Mouse (Mus musculus): Measurements from ENCODE around the gene Tenm2. TPM values are rescaled to one million over a fixed set of nuclear protein-coding genes. Genes with fewer than 3 reads are reported as not detected.

The Tenm2 gene
- polyA plus RNA-seq, 1 experiment from 2014 or later: 0.16 TPM

DNA sequence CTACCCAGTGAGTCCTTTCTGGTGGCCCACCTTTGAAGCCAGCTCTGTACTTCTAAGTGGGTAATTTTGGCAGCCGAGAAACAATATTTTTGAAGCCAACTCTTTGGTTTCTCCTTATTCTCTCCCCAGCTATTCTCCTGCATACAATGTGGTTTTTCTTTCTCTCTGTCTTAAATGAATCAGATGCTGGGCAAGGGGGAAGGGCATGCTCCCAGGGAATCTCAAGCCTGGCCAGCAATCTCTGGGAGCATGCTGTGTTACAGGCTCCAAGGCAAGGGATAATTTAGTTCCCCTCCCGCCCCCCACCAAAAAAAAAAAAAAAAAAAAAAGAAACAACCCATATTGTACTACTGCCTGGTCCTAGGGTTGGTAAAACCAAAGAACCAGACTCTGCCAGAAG, 1112.5 kb downstream of the Tenm2 start:
- WGBS: 69% methylated on average over 2 of the region's 2 CpGs
- no peak for ATAC-seq
- Histone ChIP-seq H3K27ac (ENCODE audit: low read length) (no peak overlapping the region), H3K4me1 (ENCODE audit: insufficient read depth, low read depth, low read length) (no peaks in the 10 kb centered on the region), H3K27me3 (replicated peaks; ENCODE audit: insufficient read depth, low read length) (no peaks in the 10 kb centered on the region), H3K4me3 (ENCODE audit: low read depth, low read length) (no peak overlapping the region), H3K4me2 (replicated peaks; ENCODE audit: low read depth, low read length) (no peak overlapping the region), H3K36me3 (ENCODE audit: insufficient read depth, low read length) (no peaks in the 10 kb centered on the region), H3K9ac (replicated peaks; ENCODE audit: low read depth) (no peak overlapping the region), H3K9me3 (ENCODE audit: low read length) (no peaks in the 10 kb centered on the region)
- TF ChIP-seq EP300 (IDR thresholded peaks at IDR 0.05): no peak
- no peak for TF ChIP-seq CTCF (IDR thresholded peaks at IDR 0.05)
- DNase-seq (ENCODE audit: low spot score): no peak

DNA sequence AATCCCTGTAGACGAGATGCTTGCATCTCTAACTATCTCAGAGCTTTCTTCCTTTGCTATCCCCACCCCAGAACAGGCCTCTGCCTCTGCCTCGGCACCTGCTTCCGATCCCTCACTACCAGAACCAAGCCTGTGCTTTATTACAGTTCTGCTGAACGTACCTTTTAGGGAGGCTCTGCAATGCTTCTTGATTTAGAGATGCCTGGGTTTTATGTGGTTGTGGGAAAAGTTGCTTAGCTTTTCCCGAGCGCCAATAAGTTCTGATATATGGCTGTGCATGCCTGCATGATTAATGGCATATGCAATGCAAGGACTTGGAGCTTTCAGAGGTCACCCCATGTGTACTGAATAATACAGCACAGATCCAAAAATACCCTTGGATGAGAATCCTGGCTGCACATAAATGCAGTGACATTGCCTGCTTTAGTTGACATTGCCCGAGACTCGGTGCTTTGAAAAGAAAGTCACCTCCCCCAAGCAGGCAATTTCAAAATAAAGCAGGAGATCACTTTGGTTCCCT, 1114.3 kb downstream of the Tenm2 start:
- no peaks in the 10 kb centered on the region for H3K4me1 ChIP-seq (ENCODE audit: insufficient read depth, low read depth, low read length)
- H3K9me3 ChIP-seq (ENCODE audit: low read length): no peaks in the 10 kb centered on the region
- H3K9ac ChIP-seq (replicated peaks; ENCODE audit: low read depth): no peak overlapping the region
- H3K36me3 ChIP-seq (ENCODE audit: insufficient read depth, low read length): no peaks in the 10 kb centered on the region
- ATAC-seq (no peak), DNase-seq (ENCODE audit: low spot score) (no peak)
- H3K27ac ChIP-seq (ENCODE audit: low read length): no peak overlapping the region
- H3K4me3 ChIP-seq (ENCODE audit: low read depth, low read length): no peak overlapping the region
- H3K27me3 ChIP-seq (replicated peaks; ENCODE audit: insufficient read depth, low read length): no peaks in the 10 kb centered on the region
- TF ChIP-seq CTCF (IDR thresholded peaks at IDR 0.05) (no peak), EP300 (IDR thresholded peaks at IDR 0.05) (no peak)
- WGBS: 72% methylated on average over 8 of the region's 8 CpGs
- no peak overlapping the region for H3K4me2 ChIP-seq (replicated peaks; ENCODE audit: low read depth, low read length)

DNA sequence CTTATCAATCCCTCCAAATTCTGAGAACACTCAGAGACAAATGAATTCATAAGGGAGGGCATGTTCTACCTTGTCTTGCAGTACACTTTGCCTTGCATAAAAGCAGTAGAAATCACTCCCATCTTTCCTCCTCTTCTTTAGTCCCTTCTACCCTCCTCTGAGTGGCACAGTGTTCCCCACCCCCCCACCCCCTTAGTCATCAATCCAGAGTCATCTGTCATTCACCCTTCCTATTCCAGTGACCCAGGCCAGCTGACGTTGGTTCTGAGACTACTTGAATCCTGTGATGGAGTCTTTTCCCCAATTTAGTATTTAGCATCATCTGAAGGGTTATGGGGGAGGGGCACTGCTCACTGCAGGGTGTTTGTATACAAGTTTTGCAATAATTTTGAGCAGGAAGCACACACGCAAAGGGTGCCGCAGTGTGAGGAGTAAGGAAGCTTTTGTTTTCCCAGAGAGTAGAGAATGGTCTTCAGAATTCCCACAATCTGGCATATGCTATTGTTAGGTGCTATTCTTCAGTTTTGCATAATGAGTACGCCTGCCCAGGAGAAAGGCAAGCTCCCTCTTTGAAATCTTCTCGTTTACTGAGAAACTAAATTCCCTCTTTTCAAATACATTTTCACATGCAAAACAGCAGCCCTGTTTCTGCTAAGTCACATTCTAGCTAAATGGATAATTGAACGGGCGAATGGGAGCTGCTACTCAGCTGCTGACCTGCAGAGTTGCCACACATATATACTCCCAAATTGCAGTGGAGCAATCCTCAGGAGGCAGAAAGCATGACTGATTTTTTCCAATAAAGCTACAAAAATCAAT, 1115.0 kb downstream of the Tenm2 start:
- Histone ChIP-seq H3K4me1 (ENCODE audit: insufficient read depth, low read depth, low read length) (no peaks in the 10 kb centered on the region), H3K27ac (ENCODE audit: low read length) (no peak overlapping the region), H3K27me3 (replicated peaks; ENCODE audit: insufficient read depth, low read length) (no peaks in the 10 kb centered on the region), H3K4me2 (replicated peaks; ENCODE audit: low read depth, low read length) (no peak overlapping the region), H3K4me3 (ENCODE audit: low read depth, low read length) (no peak overlapping the region), H3K9ac (replicated peaks; ENCODE audit: low read depth) (no peak overlapping the region), H3K36me3 (ENCODE audit: insufficient read depth, low read length) (no peaks in the 10 kb centered on the region), H3K9me3 (ENCODE audit: low read length) (no peaks in the 10 kb centered on the region)
- 64% methylated on average over 7 of the region's 7 CpGs for WGBS
- no peak for DNase-seq (ENCODE audit: low spot score)
- ATAC-seq: no peak
- TF ChIP-seq CTCF (IDR thresholded peaks at IDR 0.05) (no peak), EP300 (IDR thresholded peaks at IDR 0.05) (no peak)

DNA sequence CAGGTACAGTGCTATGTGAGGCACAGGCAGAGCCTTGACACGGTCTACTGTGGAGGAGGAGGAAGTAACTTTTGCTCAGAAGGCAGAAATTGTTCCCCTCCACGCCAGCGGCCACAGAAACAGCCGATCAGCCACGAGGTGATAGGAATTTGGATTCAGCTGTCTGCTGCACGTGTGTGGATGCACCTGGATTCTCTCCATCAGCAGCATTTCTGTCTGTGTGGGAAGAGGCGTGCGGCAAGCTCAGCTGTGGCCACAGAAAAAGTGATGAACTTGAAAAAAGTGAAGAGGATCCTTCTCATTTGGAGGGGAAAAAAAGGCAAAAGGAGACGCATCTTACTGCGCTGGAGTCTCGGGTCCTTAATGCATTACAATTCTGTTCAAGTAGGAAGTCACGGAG, 1122.4 kb downstream of the Tenm2 start:
- 70% methylated on average over 12 of the region's 12 CpGs for WGBS
- ATAC-seq: no peak
- Histone ChIP-seq H3K27me3 (replicated peaks; ENCODE audit: insufficient read depth, low read length) (no peaks in the 10 kb centered on the region), H3K4me2 (replicated peaks; ENCODE audit: low read depth, low read length) (no peak overlapping the region), H3K9ac (replicated peaks; ENCODE audit: low read depth) (no peak overlapping the region), H3K9me3 (ENCODE audit: low read length) (no peaks in the 10 kb centered on the region), H3K36me3 (ENCODE audit: insufficient read depth, low read length) (no peaks in the 10 kb centered on the region), H3K27ac (ENCODE audit: low read length) (no peak overlapping the region), H3K4me3 (ENCODE audit: low read depth, low read length) (no peak overlapping the region), H3K4me1 (ENCODE audit: insufficient read depth, low read depth, low read length) (no peaks in the 10 kb centered on the region)
- TF ChIP-seq EP300 (IDR thresholded peaks at IDR 0.05) (no peak), CTCF (IDR thresholded peaks at IDR 0.05) (no peak)
- DNase-seq (ENCODE audit: low spot score): no peak

DNA sequence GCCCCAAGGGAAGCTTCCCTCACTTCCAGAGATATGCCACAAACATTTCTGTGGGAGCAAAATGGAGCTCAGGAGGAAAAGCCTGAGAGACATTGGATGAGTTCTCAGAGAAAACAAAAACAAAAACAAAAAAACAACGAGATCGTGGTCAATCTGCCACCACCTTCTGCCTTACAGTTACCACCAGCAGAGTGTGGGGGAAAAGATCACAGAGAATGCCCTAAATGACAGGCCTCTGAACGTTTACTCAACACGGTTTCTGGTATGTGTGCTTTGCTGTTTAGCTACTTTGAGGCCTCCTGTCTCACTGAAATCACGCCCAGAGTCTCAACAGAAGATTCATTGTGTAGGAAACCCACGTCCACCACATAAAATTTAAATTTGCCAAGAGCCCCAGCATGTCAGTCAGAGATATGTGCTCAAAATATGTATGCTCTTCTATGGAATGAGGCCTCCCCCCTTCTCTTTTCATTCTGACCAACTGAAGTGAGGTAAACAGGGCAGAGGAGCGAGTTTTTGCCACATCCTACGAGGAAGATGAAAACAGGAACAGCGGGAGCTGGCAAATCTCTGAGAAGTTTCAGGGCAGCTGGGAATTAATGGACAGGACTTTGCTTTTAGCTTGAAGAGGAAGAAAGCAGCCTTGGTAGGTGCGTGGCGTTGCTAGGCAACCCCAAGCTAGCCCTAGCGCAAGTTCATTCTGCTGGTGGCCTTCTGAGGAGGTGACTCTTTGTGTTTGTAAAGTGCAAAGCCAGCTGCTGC, 1126.6 kb downstream of the Tenm2 start:
- Histone ChIP-seq H3K4me2 (replicated peaks; ENCODE audit: low read depth, low read length) (no peak overlapping the region), H3K4me3 (ENCODE audit: low read depth, low read length) (no peak overlapping the region), H3K36me3 (ENCODE audit: insufficient read depth, low read length) (no peaks in the 10 kb centered on the region), H3K27me3 (replicated peaks; ENCODE audit: insufficient read depth, low read length) (no peaks in the 10 kb centered on the region), H3K9ac (replicated peaks; ENCODE audit: low read depth) (no peak overlapping the region), H3K4me1 (ENCODE audit: insufficient read depth, low read depth, low read length) (no peaks in the 10 kb centered on the region), H3K9me3 (ENCODE audit: low read length) (no peaks in the 10 kb centered on the region), H3K27ac (ENCODE audit: low read length) (no peak overlapping the region)
- TF ChIP-seq CTCF (IDR thresholded peaks at IDR 0.05) (no peak), EP300 (IDR thresholded peaks at IDR 0.05) (no peak)
- ATAC-seq (no peak), DNase-seq (ENCODE audit: low spot score) (peak; percentile 10)
- 22% methylated on average over 12 of the region's 12 CpGs for WGBS

DNA sequence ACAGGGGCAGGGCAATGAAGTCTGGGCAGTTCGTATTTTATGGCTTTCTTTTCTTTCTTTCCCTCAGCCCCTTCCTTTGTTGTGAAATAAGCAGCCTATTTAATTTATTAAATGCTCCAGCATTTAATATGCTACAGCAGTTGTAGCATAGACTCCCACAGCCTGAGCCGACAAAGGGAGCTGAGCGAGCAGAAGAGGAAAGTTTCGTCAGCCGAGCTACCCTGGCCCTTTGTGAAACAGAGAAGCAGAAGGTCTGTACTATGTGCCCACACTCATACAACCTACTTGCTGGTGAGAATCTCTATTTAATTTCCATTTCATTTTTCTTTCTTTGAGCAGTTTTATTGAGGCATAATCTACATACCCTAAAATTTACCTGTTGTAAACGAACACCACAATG, 1127.9 kb downstream of the Tenm2 start:
- no peaks in the 10 kb centered on the region for H3K27me3 ChIP-seq (replicated peaks; ENCODE audit: insufficient read depth, low read length)
- WGBS: 80% methylated on average over 6 of the region's 6 CpGs
- no peak overlapping the region for H3K4me3 ChIP-seq (ENCODE audit: low read depth, low read length)
- H3K4me1 ChIP-seq (ENCODE audit: insufficient read depth, low read depth, low read length): no peaks in the 10 kb centered on the region
- no peak for ATAC-seq
- no peak overlapping the region for H3K27ac ChIP-seq (ENCODE audit: low read length)
- no peak overlapping the region for H3K9ac ChIP-seq (replicated peaks; ENCODE audit: low read depth)
- DNase-seq (ENCODE audit: low spot score): no peak
- H3K36me3 ChIP-seq (ENCODE audit: insufficient read depth, low read length): no peaks in the 10 kb centered on the region
- H3K9me3 ChIP-seq (ENCODE audit: low read length): no peaks in the 10 kb centered on the region
- TF ChIP-seq CTCF (IDR thresholded peaks at IDR 0.05) (no peak), EP300 (IDR thresholded peaks at IDR 0.05) (no peak)
- H3K4me2 ChIP-seq (replicated peaks; ENCODE audit: low read depth, low read length): no peak overlapping the region

Measured in lung, postnatal 0 days (tissue).